Mouse (Mus musculus): ENCODE results near the gene Plxna4. TPM values are rescaled to one million over a fixed set of nuclear protein-coding genes. Genes with fewer than 3 reads are reported as not detected.

Plxna4 gene
- not detected for polyA plus RNA-seq (2017; shearing (Covaris generic))

DNA sequence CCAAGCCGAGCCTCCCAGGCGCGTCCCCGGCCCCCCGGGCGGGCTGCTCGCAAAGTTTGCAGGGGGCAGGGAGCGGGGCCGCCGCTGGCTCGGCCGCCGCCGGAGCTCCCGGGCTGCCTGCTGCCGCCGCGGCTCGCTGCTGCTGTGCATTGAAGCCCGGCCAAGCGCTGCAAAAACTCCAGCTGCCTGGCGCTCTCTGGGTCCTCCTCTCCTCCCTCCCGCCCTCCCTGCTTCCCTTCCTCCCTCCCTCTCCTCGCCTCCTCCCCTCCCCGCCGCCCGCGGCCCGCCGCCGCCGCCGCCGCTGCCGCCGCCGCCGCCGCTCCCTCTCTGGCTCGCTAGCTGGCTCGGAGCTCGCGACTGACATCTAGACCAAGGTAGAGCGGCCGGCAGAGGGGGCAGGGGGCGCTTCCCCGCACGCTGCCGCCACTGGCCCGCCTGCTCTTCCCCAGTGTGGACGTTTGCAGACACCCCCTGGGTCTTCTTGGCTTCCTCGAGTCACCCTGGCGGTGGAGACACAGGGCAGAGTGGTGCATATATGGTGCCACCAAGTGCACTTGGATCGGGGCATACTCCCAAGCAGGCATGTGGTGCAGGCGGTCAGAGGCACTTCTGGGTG lies at the start of gene Plxna4:
TSS of gene Plxna4 (minus strand) at position 137 of the 616 bp plus-strand sequence.

